Mouse (Mus musculus): Measurements from ENCODE around the gene Ifit1bl1.

DNA sequence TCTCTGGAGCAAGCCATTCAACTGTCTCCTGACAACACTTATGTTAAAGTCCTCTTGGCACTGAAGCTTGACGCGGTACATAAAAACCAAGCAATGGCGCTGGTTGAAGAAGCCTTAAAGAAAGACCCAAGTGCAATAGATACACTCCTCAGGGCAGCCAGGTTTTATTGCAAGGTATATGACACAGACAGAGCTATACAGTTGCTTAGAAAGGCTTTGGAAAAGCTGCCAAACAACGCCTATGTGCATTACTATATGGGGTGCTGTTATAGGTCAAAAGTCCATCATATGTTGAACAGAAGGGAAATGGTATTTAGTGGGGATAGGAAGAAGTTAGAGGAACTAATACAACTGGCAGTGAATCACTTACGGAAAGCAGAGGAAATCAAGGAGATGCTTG, 28.1 kb downstream of the Ifit1bl1 start:
- no peak for TF ChIP-seq CTCF (IDR thresholded peaks at IDR 0.05; ENCODE audit: low read depth)
- TF ChIP-seq EP300 (optimal IDR thresholded peaks at IDR 0.05), result no peak
